Mouse (Mus musculus): ENCODE measurements around the gene Vav3.
A peak's percentile ranks its signal among the peaks of the same experiment; 100 is the strongest.

The Vav3 gene

DNA sequence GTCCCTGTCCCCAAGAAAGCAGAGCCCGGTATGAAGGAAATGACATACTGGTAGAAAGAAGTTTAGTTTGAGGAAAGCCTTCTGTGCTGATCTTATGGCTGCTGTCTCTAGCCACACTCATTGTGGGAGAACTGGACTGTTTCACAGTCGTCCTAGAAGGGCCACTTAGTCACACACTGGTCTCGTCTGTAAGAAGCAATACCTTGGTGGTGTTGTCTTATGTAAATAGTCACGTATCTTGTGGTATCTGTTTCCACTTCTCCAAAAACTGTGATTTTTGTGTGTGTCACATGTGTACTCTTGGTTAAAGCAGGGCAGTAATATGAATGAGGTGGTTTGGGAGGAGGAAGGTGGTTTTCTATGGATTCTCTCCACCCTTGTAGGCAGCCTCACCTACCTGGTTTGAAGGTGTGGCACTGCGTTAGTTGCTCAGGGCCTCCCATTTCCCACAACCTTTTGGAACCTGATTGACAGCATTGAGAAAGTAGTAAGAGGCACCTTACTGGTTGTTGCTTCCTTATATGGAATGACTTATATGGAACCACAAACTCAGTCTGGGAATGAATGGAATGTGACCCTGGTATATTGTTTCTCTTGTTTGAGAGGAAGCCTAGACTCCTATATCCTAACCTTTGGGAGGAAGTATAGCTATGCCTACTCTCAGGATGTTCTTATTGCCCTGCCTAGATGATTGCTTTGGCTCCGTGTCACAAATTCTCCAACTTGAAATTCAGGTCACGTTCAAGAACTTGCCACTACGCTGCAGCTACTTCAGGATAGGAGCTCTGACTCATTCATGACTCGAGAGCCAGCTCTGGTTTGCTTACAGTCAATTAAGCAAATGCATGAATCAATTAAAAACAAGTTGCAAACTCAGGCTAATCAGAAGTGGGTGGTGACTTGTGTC, 28.2 kb downstream of the Vav3 start:
- H3K27me3 ChIP-seq (ENCODE audit: control insufficient read depth, insufficient read depth, low read length, poor library complexity, severe bottlenecking), result no peaks in the 10 kb centered on the region
- H3K36me3 ChIP-seq (ENCODE audit: control insufficient read depth, insufficient read depth, low read length, poor library complexity, severe bottlenecking), result no peaks in the 10 kb centered on the region
- DNase-seq (ENCODE audit: low read depth, low spot score), result no peak

DNA sequence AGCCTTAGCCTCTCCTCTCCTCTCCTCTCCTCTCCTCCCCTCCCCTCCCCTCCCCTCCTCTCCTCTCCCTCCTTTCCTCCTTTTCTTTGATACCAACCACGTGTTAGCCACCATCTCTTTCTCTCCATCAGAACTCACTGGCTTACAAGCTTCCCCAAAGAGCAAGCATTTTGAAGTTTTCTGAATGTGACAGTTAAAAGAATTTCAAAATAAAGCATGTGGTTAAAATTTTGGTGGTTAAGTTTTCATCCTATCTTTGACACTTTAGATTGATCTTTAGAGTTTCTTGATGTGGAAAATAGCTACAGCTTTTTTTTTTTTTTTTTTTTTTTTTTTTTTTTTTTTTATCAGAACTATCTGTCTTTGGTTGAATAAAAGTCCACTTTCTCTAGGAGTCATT, 31.1 kb downstream of the Vav3 start:
- H3K27me3 ChIP-seq (ENCODE audit: control insufficient read depth, insufficient read depth, low read length, poor library complexity, severe bottlenecking), result no peaks in the 10 kb centered on the region
- no peaks in the 10 kb centered on the region for H3K36me3 ChIP-seq (ENCODE audit: control insufficient read depth, insufficient read depth, low read length, poor library complexity, severe bottlenecking)
- DNase-seq (ENCODE audit: low read depth, low spot score), result no peak

DNA sequence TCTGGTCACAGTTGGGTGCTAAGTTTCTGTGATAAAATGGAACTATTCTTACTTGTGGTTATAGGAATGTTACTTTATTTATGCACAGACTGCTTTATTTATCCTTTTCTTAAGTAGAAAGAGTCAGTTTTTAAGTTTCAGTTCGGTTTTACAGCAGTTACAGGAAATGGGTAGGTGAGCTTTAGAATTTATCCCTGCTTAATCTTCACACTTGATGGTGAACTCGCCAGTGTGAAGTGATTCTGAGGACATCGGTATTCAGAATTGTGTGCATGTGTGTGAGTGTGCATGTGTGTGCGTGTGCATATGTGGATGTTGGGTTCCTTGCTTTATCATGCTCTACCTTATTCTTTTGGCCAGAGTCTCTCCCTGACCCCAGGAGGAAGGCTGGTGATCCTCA, 32.2 kb downstream of the Vav3 start:
- H3K27me3 ChIP-seq (ENCODE audit: control insufficient read depth, insufficient read depth, low read length, poor library complexity, severe bottlenecking), result no peaks in the 10 kb centered on the region
- peak; percentile 25 for DNase-seq (ENCODE audit: low read depth, low spot score)
- H3K36me3 ChIP-seq (ENCODE audit: control insufficient read depth, insufficient read depth, low read length, poor library complexity, severe bottlenecking), result no peaks in the 10 kb centered on the region

DNA sequence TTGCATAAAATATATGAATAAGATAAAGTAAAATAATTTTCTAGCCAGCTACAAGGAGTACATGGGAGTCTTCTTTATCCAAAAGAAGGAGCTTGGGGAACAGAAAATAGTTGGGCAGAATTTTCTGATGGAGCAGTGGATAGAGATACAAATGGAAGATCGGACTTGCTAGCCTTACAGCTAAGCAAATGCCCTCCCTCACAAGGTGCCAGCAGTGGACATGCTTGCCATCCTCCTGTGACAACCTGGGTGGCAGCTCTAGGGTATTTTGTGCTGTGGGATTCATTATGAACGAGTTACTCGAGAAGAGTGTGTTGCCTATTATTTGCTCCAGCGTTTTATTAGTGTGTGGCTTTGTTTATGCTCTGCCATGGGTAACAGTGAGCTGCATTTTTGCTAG, 37.8 kb downstream of the Vav3 start:
- DNase-seq (ENCODE audit: low read depth, low spot score), result no peak
- H3K27me3 ChIP-seq (ENCODE audit: control insufficient read depth, insufficient read depth, low read length, poor library complexity, severe bottlenecking), result no peaks in the 10 kb centered on the region

DNA sequence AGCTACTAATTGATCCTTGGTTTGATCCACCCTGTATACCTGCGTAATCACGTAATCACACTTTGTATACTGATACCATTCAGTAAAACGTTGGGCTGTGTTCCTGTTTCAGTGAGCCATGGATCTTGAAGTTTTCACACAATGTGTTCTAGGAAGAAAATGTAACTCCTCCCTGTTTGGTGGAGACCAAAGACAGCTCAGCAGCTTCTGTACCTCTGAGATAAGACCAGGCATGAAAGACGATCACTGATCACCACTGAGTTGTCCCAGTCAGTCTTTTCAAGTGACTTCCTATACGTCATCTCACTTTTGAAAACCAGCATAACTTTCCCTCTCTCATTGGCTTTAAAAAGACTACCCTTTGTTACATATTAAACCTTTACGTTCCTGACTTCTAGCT, 38.2 kb downstream of the Vav3 start:
- DNase-seq (ENCODE audit: low read depth, low spot score), result no peak
- H3K36me3 ChIP-seq (ENCODE audit: control insufficient read depth, insufficient read depth, low read length, poor library complexity, severe bottlenecking), result no peaks in the 10 kb centered on the region

More for the DNA sequence above, 37.8 kb downstream of the Vav3 start:
- no peaks in the 10 kb centered on the region for H3K36me3 ChIP-seq (ENCODE audit: control insufficient read depth, insufficient read depth, low read length, poor library complexity, severe bottlenecking)

DNA sequence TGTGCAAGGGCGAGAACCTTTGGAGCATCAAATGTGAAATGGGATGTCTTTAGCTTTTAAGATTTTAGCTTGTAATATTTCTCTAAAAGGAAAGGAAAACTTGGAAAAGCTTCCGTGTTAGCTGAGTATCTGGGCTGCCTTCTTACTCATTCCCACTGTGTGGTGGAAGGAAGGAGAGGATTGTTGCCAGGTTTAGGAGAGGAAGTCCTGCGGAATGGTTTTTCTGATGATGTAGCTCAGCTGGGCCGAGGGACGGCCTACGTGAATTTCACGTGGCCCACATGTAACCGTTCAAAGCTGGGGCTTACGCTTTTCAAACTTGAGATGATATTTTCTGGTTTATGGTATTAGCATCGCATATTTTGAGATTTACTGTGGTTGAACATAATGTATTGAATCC, 48.3 kb downstream of the Vav3 start:
- DNase-seq (ENCODE audit: low read depth, low spot score), result no peak
- Histone ChIP-seq H3K27me3 (ENCODE audit: control insufficient read depth, insufficient read depth, low read length, poor library complexity, severe bottlenecking) (no peaks in the 10 kb centered on the region), H3K36me3 (ENCODE audit: control insufficient read depth, insufficient read depth, low read length, poor library complexity, severe bottlenecking) (no peaks in the 10 kb centered on the region)

More for the DNA sequence above, 38.2 kb downstream of the Vav3 start:
- no peaks in the 10 kb centered on the region for H3K27me3 ChIP-seq (ENCODE audit: control insufficient read depth, insufficient read depth, low read length, poor library complexity, severe bottlenecking)

DNA sequence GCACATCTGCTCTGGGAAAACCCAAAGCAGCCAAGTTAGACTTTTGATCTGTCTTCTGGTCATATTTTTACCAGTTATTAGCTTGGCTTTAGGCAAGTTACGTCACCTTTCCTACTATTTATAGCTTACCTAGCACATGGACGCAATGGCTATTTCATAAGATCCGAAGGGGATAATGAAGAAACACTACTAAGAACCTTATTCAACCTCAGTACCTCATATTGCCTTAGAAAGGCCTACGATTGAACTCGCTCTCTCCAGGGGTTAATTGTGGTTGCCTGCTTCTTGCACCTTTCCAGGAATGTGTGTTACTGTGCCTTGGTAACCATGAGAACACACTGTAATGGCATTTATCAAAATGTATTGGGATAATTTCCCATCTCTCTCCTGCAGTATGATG, 61.1 kb downstream of the Vav3 start:
- DNase-seq (ENCODE audit: low read depth, low spot score), result no peak
- no peaks in the 10 kb centered on the region for H3K36me3 ChIP-seq (ENCODE audit: control insufficient read depth, insufficient read depth, low read length, poor library complexity, severe bottlenecking)
- H3K27me3 ChIP-seq (ENCODE audit: control insufficient read depth, insufficient read depth, low read length, poor library complexity, severe bottlenecking), result no peaks in the 10 kb centered on the region

DNA sequence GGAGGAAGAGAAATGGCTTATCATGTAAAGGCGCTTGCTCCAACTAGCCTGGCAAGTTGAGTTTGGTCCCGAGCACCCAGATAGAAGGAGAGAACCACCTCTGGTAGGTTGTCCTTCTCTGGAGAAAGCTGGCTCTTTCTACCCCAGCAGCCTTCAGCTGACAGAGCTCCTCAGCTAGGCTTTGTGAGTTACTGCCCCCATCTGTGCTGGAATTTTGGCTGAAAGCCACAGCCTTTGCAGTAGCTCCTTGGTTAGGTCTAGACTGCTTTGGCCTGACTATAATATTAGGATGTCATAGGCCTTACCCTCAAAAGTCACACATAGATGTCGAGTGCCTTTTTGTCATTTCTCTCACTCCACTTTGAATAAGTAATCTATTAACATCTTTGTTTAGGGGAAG, 70.8 kb downstream of the Vav3 start:
- Histone ChIP-seq H3K36me3 (ENCODE audit: control insufficient read depth, insufficient read depth, low read length, poor library complexity, severe bottlenecking) (no peaks in the 10 kb centered on the region), H3K27me3 (ENCODE audit: control insufficient read depth, insufficient read depth, low read length, poor library complexity, severe bottlenecking) (no peaks in the 10 kb centered on the region)
- no peak for DNase-seq (ENCODE audit: low read depth, low spot score)

DNA sequence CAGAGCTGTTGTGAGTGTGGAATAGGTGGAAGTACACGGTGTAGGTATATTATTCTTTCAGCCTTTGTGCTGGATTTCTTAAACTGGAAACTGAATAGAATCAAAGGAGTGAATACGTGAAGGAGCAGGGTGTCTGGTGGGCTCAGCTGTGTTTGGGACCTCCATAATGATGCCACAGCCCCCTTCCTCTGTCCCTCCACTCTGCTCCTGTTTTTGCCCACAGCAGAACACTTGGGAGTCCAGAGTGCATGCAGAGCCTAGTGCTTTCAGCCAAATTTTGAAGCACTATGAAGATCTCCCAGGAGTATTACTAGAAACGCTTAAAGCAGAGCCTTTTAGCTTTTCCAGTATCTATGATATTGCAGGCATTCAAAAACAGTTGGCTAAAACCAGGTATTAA, 80.0 kb downstream of the Vav3 start:
- H3K36me3 ChIP-seq (ENCODE audit: control insufficient read depth, insufficient read depth, low read length, poor library complexity, severe bottlenecking), result no peaks in the 10 kb centered on the region
- no peaks in the 10 kb centered on the region for H3K27me3 ChIP-seq (ENCODE audit: control insufficient read depth, insufficient read depth, low read length, poor library complexity, severe bottlenecking)
- DNase-seq (ENCODE audit: low read depth, low spot score), result no peak

DNA sequence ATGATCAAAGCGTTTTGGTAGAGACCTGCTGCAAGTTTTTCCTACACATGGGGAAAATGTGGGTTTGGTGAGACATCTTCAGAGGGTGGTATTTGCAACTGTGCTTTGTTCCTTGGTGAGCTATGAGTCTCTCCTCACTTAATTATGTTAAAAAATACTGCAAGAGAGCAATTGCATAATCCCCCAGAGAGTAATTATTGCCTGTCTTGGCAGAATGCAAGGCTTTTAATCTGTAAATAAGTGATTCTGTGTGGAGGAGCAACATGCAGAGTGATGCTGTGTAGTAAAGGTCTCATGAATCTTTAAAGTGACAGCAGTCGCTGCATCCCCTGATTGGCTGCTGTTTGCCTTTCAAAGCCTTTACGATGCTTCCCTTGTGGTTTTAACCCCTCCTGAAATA, 80.6 kb downstream of the Vav3 start:
- Histone ChIP-seq H3K36me3 (ENCODE audit: control insufficient read depth, insufficient read depth, low read length, poor library complexity, severe bottlenecking) (no peaks in the 10 kb centered on the region), H3K27me3 (ENCODE audit: control insufficient read depth, insufficient read depth, low read length, poor library complexity, severe bottlenecking) (no peaks in the 10 kb centered on the region)
- no peak for DNase-seq (ENCODE audit: low read depth, low spot score)

DNA sequence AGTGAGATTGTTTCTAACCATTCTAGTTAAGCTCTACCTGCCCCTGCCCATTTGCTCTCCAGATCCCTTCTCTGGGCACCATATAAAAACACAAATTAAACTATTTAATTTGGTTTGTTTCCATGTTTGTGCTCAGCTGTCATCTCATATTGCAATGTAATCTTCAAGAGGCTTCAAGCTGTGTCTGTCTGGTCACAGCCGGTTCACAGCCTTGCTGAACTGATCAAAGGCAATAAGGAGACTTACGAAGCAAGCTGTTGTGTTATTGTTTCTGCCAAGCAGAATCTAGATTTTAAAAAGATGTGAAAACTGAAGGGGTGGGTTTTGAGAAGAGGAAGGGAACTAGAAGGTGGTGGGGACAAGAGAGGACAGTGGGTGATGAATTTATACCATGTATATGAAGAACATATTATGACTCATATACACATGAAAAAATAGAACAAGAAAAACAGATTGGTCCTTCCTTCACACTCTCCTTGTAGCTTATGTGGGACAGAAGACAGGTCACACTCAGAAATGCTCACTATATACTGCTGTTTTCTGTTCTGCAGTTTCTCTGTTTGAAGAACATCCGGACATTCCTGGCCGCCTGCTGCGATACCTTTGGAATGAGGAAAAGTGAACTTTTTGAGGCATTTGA, 83.1 kb downstream of the Vav3 start:
- Histone ChIP-seq H3K27me3 (ENCODE audit: control insufficient read depth, insufficient read depth, low read length, poor library complexity, severe bottlenecking) (no peaks in the 10 kb centered on the region), H3K36me3 (ENCODE audit: control insufficient read depth, insufficient read depth, low read length, poor library complexity, severe bottlenecking) (no peaks in the 10 kb centered on the region)
- no peak for DNase-seq (ENCODE audit: low read depth, low spot score)

DNA sequence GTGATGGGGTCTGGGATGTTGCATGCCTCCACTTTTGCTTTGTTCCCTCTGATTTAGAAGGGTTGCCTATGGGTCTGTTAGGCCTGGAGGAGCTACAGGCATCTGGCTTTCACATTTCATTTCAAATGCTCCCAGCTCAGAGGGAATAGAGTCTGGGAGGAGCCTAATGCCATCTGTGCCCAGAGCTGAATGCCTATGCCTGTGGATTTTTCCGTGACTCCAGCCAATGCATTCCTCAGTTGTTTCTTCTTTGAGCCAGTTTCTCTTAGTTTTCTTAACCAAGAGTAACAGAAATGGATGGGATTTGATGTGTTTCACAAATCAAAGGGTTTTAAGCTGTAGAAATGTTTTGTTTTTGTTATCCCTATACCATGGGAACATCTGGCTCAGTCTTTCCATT, 90.8 kb downstream of the Vav3 start:
- Histone ChIP-seq H3K27me3 (ENCODE audit: control insufficient read depth, insufficient read depth, low read length, poor library complexity, severe bottlenecking) (no peaks in the 10 kb centered on the region; the same call in 1 of the 2 replicates), H3K36me3 (ENCODE audit: control insufficient read depth, insufficient read depth, low read length, poor library complexity, severe bottlenecking) (no peaks in the 10 kb centered on the region)
- no peak for DNase-seq (ENCODE audit: low read depth, low spot score)

DNA sequence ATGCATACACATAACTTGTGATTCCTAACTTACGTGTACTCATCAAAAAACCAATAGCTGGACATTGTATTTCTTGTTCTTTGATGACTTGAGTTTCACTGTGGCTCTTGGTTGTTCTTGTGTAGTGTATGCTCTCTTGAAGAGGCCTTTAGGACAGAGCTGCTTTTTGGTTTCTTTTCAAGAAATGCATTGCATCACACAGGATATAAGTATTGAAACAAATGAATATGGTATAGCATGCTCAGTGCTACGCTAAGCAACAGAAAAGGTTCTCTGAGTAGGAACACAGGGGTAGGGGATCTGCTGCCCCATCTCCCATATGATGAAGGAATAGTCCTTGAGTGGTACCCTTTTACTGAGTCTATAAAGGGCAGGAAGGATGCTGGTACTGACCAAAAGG, 98.1 kb downstream of the Vav3 start:
- no peaks in the 10 kb centered on the region for H3K27me3 ChIP-seq (ENCODE audit: control insufficient read depth, insufficient read depth, low read length, poor library complexity, severe bottlenecking)
- no peak for DNase-seq (ENCODE audit: low read depth, low spot score)
- no peaks in the 10 kb centered on the region for H3K36me3 ChIP-seq (ENCODE audit: control insufficient read depth, insufficient read depth, low read length, poor library complexity, severe bottlenecking)

DNA sequence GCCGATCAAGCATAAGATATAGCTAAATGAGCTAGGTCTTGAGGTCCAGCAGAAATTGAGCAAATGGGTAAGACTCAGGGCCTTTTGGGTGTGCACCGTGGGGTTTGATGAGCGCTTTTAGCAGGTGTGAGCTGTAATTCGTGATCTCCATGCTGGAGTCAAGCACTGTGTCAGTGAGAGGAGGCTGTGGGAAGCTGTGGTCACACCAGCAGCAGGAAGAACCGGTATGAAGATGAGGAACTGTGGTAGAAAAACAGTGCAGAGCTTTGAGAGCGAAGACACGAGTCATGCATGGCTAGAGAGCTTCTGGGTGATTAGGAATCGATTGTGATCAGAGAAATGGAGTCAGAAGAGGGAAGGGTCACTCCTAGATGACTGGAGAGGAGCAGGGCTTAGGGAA, 98.8 kb downstream of the Vav3 start:
- no peaks in the 10 kb centered on the region for H3K27me3 ChIP-seq (ENCODE audit: control insufficient read depth, insufficient read depth, low read length, poor library complexity, severe bottlenecking)
- DNase-seq (ENCODE audit: low read depth, low spot score), result no peak

DNA sequence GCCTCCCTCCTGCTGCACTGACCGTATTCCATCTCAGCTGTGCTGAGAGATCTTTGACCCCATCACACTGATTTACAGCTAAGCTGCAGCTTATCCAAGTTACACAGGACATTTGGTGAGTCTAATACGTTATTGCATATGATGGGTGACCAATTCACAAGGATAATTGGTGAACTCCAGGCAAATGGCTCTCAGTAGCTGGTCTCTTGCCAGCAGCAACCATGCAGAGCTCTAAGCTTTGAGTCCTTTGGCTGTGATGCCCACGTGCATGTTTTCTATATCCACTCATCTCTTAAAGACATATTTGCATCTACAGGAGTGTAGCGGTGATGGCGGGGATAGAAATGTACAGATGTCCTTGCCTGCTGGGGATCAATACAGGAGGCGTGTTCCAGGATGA, 99.5 kb downstream of the Vav3 start:
- no peak for DNase-seq (ENCODE audit: low read depth, low spot score)
- no peaks in the 10 kb centered on the region for H3K27me3 ChIP-seq (ENCODE audit: control insufficient read depth, insufficient read depth, low read length, poor library complexity, severe bottlenecking)
- no peaks in the 10 kb centered on the region for H3K36me3 ChIP-seq (ENCODE audit: control insufficient read depth, insufficient read depth, low read length, poor library complexity, severe bottlenecking)

More for the DNA sequence above, 98.8 kb downstream of the Vav3 start:
- no peaks in the 10 kb centered on the region for H3K36me3 ChIP-seq (ENCODE audit: control insufficient read depth, insufficient read depth, low read length, poor library complexity, severe bottlenecking)
